Mouse (Mus musculus): ENCODE measurements around the gene Prmt3.

Gene Prmt3

GRCm38 (mm10) chr7:49787383-49787645 is 9.2 kb downstream of the Prmt3 start:
- in situ Hi-C loops (cut with MboI; ENCODE audit: low sequenced_read_pairs): no loop called here

- in situ Hi-C loops (cut with MboI; ENCODE audit: low sequenced_read_pairs): no loop called here
Measured at GRCm38 (mm10) chr7:49794304-49794703, 16.2 kb downstream of the Prmt3 start.

GRCm38 (mm10) chr7:49797171-49797570 is 19.0 kb downstream of the Prmt3 start:
- in situ Hi-C loops (cut with MboI; ENCODE audit: low sequenced_read_pairs): no loop called here

DNA sequence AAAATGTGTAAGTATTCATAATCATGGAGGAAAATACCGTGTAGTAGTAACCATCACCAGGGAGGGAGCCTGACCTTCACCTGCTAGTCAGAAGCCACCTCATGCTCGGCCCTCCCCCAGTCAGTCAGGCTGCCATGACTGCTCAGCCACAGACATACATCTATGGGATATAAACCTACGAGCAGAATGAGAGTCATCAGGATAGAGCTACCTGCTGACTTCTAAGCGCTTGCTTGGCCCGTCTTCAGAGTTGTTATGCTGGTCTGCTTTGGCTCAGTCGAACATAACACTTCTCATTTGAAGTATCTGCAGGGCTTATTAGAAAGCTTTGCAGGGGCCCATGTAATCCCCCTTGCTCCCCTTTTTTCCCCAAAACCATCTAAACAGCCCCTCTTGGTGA is 25.4 kb downstream of the Prmt3 start:
- in situ Hi-C loops (cut with MboI; ENCODE audit: low sequenced_read_pairs): no loop called here

- in situ Hi-C loops (cut with MboI; ENCODE audit: low sequenced_read_pairs): no loop called here
Measured at GRCm38 (mm10) chr7:49804638-49805165, 26.6 kb downstream of the Prmt3 start.

- in situ Hi-C loops (cut with MboI; ENCODE audit: low sequenced_read_pairs): no loop called here
Measured at GRCm38 (mm10) chr7:49805618-49806017, 27.5 kb downstream of the Prmt3 start.

DNA sequence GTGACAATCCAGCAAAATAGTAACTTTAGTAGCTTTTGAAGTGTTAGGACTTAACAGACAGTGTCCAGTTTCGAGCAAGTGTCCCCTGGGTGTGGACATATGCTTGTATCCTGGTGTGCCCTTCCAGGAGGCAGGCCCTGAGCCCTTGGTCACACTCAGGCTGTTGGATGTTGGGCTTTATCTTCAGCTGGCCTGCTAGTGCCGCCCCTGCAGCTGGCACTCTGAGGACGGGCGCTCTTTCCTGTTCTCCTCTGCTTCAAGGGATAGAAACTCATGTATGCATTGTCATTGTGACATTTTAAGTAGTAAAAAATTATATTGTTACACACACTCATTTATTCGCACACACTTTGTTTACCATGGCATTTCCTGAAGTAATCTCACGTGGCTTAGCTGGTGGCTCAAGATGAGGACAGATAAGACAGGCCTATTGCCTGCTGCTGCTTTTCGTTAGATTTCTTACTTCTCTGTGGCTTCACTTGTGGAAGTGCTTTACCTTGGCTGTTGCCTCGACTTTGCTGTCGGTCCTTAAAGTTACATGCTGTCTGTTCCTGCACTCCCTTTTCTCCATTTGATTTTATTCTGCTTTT is 29.0 kb downstream of the Prmt3 start:
- in situ Hi-C loops (cut with MboI; ENCODE audit: low sequenced_read_pairs): no loop called here

DNA sequence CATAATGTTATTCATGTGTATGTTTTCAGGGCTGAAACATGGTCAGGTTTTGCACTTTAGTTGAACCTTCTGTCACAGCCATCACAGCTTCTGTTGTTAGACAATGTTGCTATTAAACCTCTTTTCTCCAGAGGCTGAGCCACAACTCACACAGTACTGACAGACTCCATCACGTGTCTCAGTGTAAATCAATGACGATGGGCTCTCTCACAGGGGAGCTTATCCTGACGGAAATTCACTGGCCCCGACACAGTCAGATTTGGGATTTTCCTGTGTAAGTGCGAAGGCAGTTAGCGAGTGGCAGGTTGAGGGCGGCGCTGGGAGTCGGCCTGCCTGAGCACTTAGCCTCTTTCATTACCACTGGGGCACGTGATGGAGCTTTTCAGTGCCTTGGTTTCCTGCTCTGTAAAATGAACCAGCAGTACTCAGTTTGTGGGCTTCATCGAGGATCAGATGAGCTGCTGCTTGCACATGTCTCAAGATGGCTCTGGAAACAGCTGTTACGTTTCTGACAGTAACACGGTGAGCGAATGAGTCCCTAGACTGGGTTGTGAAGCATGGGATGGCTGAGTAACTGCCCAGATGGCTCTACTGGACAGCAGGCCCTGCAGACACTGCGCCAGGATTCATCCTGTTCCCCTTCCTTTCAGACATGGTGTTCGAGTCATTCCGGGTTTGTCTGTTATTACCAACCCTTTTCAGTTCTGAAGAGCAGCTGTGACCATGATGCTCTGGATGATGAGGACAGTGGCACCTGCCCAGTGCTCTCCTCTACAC is 29.9 kb downstream of the Prmt3 start:
- in situ Hi-C loops (cut with MboI; ENCODE audit: low sequenced_read_pairs): no loop called here

- in situ Hi-C loops (cut with MboI; ENCODE audit: low sequenced_read_pairs): no loop called here
Measured at GRCm38 (mm10) chr7:49809100-49809499, 31.0 kb downstream of the Prmt3 start.

DNA sequence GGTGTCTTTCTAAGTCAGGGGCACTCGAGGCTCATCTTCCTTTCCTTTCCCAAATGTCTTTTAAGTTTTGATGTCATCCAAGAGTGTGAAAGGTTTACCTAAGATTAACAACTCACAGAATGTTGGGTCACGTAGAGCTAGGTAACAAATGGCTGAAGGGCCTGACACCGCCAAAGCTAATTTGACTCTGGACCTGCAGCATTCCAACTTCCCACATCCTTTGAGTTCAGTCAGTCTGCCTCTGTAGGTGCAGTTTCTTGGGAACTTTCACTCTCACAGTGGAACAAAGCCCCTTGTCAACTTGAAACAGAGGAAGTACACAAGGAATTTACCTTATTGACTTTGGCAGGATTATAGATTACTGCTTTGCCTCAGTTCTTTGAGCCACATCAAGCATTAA is 31.4 kb downstream of the Prmt3 start:
- in situ Hi-C loops (cut with MboI; ENCODE audit: low sequenced_read_pairs): no loop called here

DNA sequence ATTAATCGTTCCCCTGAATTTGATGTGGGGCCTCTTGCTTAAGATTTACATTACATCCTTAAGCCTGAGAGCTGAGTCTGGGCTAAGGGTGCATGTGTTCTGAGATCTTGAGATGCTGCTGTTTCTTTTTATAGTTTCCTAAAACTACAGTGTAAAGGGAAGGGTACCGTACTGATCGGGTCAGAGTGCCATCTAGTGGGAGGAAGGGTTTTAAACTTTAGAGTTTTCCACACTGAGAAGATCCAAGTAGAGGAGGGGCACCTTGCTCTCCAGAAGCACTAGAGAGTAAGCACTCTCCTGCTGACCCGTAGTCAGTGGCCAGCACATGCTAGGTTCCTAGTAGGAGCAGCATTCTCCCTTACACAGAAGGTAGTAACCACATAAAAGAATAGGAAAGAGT is 33.2 kb downstream of the Prmt3 start:
- in situ Hi-C loops (cut with MboI; ENCODE audit: low sequenced_read_pairs): no loop called here

DNA sequence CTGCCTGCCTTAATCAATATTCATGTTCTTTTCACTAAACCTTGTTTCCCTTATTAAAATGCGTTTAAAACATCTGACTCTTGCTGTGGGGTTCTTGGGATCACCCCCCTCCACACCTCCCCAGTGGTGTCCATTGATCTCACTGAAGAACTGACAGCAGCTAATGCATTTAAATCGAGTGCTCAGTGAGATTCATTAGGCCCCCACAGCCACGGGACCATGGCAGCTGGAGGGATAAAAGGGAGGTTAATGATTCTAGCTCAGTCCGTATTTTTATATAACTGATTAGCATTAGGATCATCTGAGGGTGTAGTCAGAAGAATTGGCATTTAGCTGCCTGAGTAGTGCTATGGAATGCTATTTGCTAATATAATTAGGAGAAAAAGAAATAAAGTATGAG is 41.2 kb downstream of the Prmt3 start:
- in situ Hi-C loops (cut with MboI; ENCODE audit: low sequenced_read_pairs): no loop called here

DNA sequence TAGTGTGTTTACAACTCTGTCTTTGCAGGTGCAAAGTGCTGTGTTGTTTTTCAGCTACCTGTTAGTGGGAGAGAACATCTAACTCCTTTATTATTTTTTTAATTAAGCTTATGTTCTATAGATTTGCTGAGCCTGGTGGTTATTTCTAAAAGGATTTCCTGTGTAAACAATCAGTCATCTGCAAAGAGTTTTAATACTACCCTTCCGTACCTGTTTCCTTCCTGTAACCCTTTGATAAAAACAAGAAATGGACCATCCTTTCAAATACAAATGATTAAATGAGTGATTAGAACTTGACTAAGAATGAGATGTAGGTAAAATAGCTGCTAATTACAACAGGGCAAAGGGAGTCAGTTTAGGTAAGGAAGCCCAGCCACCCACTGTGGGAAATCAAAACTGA is 43.2 kb downstream of the Prmt3 start:
- in situ Hi-C loops (cut with MboI; ENCODE audit: low sequenced_read_pairs): no loop called here

DNA sequence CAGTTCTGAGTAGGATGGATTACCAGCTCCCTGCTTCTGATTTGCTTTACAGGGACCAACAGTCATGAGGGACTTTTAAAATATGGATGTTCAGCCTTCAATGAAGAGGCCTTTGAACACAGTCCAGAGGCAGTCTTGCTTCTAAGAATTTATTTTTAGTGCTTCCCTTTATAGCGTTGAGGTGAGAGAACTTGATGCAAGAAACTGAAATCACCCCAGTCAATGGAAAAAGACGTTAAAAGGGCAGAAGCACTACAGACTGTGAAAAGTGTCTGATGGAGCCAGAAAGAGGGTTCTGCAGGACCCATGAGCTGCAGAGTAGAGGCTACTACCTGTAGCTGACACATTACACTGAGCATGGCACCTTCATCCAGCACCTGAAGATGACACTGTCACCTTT is 43.9 kb downstream of the Prmt3 start:
- in situ Hi-C loops (cut with MboI; ENCODE audit: low sequenced_read_pairs): no loop called here

DNA sequence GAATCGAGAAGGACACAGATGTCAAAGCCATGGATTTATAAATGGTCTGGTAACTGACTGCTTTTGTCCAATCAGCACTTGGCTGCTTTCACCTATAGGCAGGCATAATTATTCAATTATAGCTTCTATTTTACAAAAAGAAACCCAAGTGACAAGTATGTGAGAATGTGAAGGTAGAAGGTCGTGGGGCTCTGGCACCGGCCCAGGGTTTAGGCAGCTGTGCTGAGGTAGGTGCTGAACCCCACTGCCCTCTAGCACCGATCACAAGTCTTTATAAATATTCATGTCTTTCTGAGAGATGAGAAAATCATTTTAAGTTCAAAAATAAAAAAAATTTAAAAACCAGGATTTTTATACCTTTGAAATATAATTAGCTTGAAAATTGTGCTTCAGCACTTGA is 45.4 kb downstream of the Prmt3 start:
- in situ Hi-C loops (cut with MboI; ENCODE audit: low sequenced_read_pairs): no loop called here

GRCm38 (mm10) chr7:49824043-49824442 is 45.9 kb downstream of the Prmt3 start:
- in situ Hi-C loops (cut with MboI; ENCODE audit: low sequenced_read_pairs): no loop called here

DNA sequence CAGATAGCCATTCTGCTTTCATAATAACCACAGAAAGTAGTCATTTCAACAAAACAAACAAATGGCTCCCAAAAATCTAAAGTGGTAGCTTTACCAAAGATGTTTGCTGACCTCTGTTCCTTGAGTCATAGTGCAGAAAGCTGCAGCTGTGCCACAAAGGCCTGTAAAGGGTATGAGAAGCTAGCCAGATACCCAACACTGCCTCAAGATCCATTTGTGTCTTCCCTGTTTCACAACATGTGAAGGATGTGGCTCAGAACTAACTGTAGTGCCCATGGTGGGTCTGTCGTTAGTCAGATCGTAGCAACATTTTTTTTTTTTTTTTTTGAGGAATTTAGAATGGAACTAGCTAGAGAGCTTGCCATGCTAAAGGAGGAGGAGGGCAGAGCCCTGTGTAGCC is 46.4 kb downstream of the Prmt3 start:
- in situ Hi-C loops (cut with MboI; ENCODE audit: low sequenced_read_pairs): no loop called here

- in situ Hi-C loops (cut with MboI; ENCODE audit: low sequenced_read_pairs): no loop called here
Measured at GRCm38 (mm10) chr7:49825492-49825891, 47.3 kb downstream of the Prmt3 start.

- in situ Hi-C loops (cut with MboI; ENCODE audit: low sequenced_read_pairs): no loop called here
Measured at GRCm38 (mm10) chr7:49827920-49828319, 49.8 kb downstream of the Prmt3 start.

- in situ Hi-C loops (cut with MboI; ENCODE audit: low sequenced_read_pairs): no loop called here
Measured at GRCm38 (mm10) chr7:49842366-49843282, 64.5 kb downstream of the Prmt3 start.

GRCm38 (mm10) chr7:49843304-49843933 is 65.3 kb downstream of the Prmt3 start:
- in situ Hi-C loops (cut with MboI; ENCODE audit: low sequenced_read_pairs): no loop called here

Data from CH12F3 (cell line).